ENCODE assay signal across 8 mouse cellular contexts in genomic region chr13:110280028-110280562, GRCm38 (mm10). TPM values are rescaled to one million over a fixed set of nuclear protein-coding genes. Genes with fewer than 3 reads are reported as not detected.
DNase-seq lines count a peak whose midpoint lies in the region; ATAC-seq and TF ChIP-seq lines count a peak whose summit lies in the region.

No protein-coding gene starts in this region.

- H3K4me1 ChIP-seq in forebrain, embryonic 11.5 days (replicated peaks; ENCODE audit: control insufficient read depth, insufficient read depth, low read length) = no peaks in the 10 kb centered on the region; the same call in 1 of the 2 replicates
- no peaks in the 10 kb centered on the region for H3K4me1 ChIP-seq in heart, postnatal 0 days (ENCODE audit: control insufficient read depth, insufficient read depth)
- no peaks in the 10 kb centered on the region; the same call in 1 of the 2 replicates for H3K4me1 ChIP-seq in liver, embryonic 13.5 days (replicated peaks)

- DNase-seq in urinary bladder, postnatal 25 days (ENCODE audit: low spot score) = peak; percentile 5
- no peak for DNase-seq in urinary bladder, adult 2 months (ENCODE audit: low spot score)
- DNase-seq in forebrain, embryonic 11.5 days (ENCODE audit: low spot score) = peak; percentile 85
- peak; percentile 86 for DNase-seq in heart, postnatal 0 days (ENCODE audit: low spot score)
- peak; percentile 6 to 55 for DNase-seq in kidney, postnatal 36 days
- peak; percentile 12 for DNase-seq in liver, embryonic 13.5 days
- peak; percentile 74 for DNase-seq in neural tube, embryonic 10.5 days (ENCODE audit: extremely low spot score, low spot score)
- DNase-seq in T-cell, adult 2 months (ENCODE audit: low spot score) = no peak

- H3K4me3 ChIP-seq in forebrain, embryonic 11.5 days (ENCODE audit: low read depth, low read length) = peak overlapping the region; percentile 49
- H3K4me3 ChIP-seq in heart, postnatal 0 days (ENCODE audit: low read depth, low read length) = peak overlapping the region; percentile 40
- peak overlapping the region; percentile 32 for H3K4me3 ChIP-seq in liver, embryonic 13.5 days (replicated peaks)

- ATAC-seq in forebrain, embryonic 11.5 days (replicated peaks; ENCODE audit: low FRiP score) = peak; percentile 98
- ATAC-seq in heart, postnatal 0 days (ENCODE audit: insufficient read depth, low read depth) = peak; percentile 99
- ATAC-seq in liver, embryonic 13.5 days (ENCODE audit: low read depth) = peak; percentile 73

- H3K36me3 ChIP-seq in forebrain, embryonic 11.5 days (ENCODE audit: control insufficient read depth, insufficient read depth, low read length) = no peaks in the 10 kb centered on the region
- H3K36me3 ChIP-seq in heart, postnatal 0 days (replicated peaks; ENCODE audit: control insufficient read depth, insufficient read depth, low read length) = no peaks in the 10 kb centered on the region
- no peaks in the 10 kb centered on the region for H3K36me3 ChIP-seq in liver, embryonic 13.5 days

- H3K27me3 ChIP-seq in forebrain, embryonic 11.5 days (ENCODE audit: control insufficient read depth, insufficient read depth, low read length) = no peaks in the 10 kb centered on the region
- peaks cover 17% of the 10 kb centered on the region; the same call in 1 of the 2 replicates for H3K27me3 ChIP-seq in heart, postnatal 0 days (ENCODE audit: control insufficient read depth, insufficient read depth, low read length)
- peaks cover 24% of the 10 kb centered on the region for H3K27me3 ChIP-seq in liver, embryonic 13.5 days

- TF ChIP-seq EP300 in heart, postnatal 0 days (IDR thresholded peaks at IDR 0.05; ENCODE audit: low read depth) = no peak

- TF ChIP-seq CTCF in heart, postnatal 0 days (IDR thresholded peaks at IDR 0.05; ENCODE audit: low read depth) = no peak

- H3K27ac ChIP-seq in forebrain, embryonic 11.5 days (ENCODE audit: low read depth, low read length) = peak overlapping the region; percentile 3; the same call in 1 of the 2 replicates
- H3K27ac ChIP-seq in heart, postnatal 0 days (ENCODE audit: low read depth) = no peak overlapping the region
- H3K27ac ChIP-seq in liver, embryonic 13.5 days = no peak overlapping the region

- H3K9ac ChIP-seq in forebrain, embryonic 11.5 days (ENCODE audit: low read length) = peak overlapping the region; percentile 61
- no peak overlapping the region for H3K9ac ChIP-seq in heart, postnatal 0 days (replicated peaks; ENCODE audit: low read depth, low read length)
- H3K9ac ChIP-seq in liver, embryonic 13.5 days = no peak overlapping the region

- under 1% methylated on average over 24 of the region's 24 CpGs for WGBS in forebrain, embryonic 11.5 days
- 1% methylated on average over 24 of the region's 24 CpGs for WGBS in heart, postnatal 0 days
- WGBS in liver, embryonic 13.5 days (ENCODE audit: insufficient replicate concordance) = 1% methylated on average over 24 of the region's 24 CpGs

- peak overlapping the region; percentile 60 for H3K4me2 ChIP-seq in forebrain, embryonic 11.5 days (ENCODE audit: low read depth, low read length, severe bottlenecking)
- peak overlapping the region; percentile 74 for H3K4me2 ChIP-seq in heart, postnatal 0 days (ENCODE audit: low read depth, low read length)
- H3K4me2 ChIP-seq in liver, embryonic 13.5 days = peak overlapping the region; percentile 54

- H3K9me3 ChIP-seq in forebrain, embryonic 11.5 days (ENCODE audit: control insufficient read depth, low read length) = no peaks in the 10 kb centered on the region
- H3K9me3 ChIP-seq in heart, postnatal 0 days (replicated peaks; ENCODE audit: control insufficient read depth, low read length) = no peaks in the 10 kb centered on the region; the same call in 1 of the 2 replicates
- no peaks in the 10 kb centered on the region for H3K9me3 ChIP-seq in liver, embryonic 13.5 days (replicated peaks)

RNA-seq across cellular contexts. Expression of gene Rab3c, which starts 0.7 kb away (rescaled TPM):
- polyA plus RNA-seq in urinary bladder, adult 2 months (2012; rRNA removed) = 0.50 and 0.75 TPM in 2 replicates
- polyA plus RNA-seq in forebrain, embryonic 11.5 days (2014; fragmentation: Nextera tagmentation; extraction: Ambion mirVana) = 15.5 and 17.4 TPM in 2 replicates
- 0.04 and 0.08 TPM in 2 replicates for total RNA-seq in heart, postnatal 0 days (2014; rRNA removed; ENCODE audit: low replicate concordance)
- 0.56 and 0.60 TPM in 2 replicates for polyA plus RNA-seq in heart, postnatal 0 days (2015; fragmentation: Nextera tagmentation; extraction: Ambion mirVana)
- polyA plus RNA-seq in liver, embryonic 13.5 days (2015; fragmentation: Nextera tagmentation; extraction: Ambion mirVana) = 0.20 and 0.31 TPM in 2 replicates

Comparison
In these comparisons a context has a peak if more than half of its experiments do, and no peak if none do; other contexts are left out.
1. DNase-seq: peak in urinary bladder, postnatal 25 days (single experiment), forebrain, embryonic 11.5 days (single experiment), heart, postnatal 0 days (single experiment), kidney, postnatal 36 days (2 of 2), liver, embryonic 13.5 days (single experiment) and neural tube, embryonic 10.5 days (single experiment); none in urinary bladder, adult 2 months (single experiment) and T-cell, adult 2 months (single experiment).
2. Peak in every context shown above with its lines, with median percentiles within 50 percentile points of each other: ATAC-seq, H3K4me2 ChIP-seq and H3K4me3 ChIP-seq.